Mouse (Mus musculus) stomach, embryonic 16.5 days (tissue): ENCODE measurements around the gene Ifi47. TPM values are rescaled to one million over a fixed set of nuclear protein-coding genes. Genes with fewer than 3 reads are reported as not detected.

Experiments
- ATAC-seq: fragments of 200-750 bp; cut with Nextera tagmentation; 2 replicates; pipeline ENCODE4 v1.8.0; 2017; ENCODE audit warnings: moderate number of reproducible peaks, moderate TSS enrichment; ENCODE audit not compliant: insufficient read depth, low FRiP score
- H3K27ac ChIP-seq: fragments of 300-500 bp; sonication (generic); 2 replicates; pipeline ENCODE4 v1.5.1; 2014; ENCODE audit warnings: low read length
- H3K27me3 ChIP-seq: fragments of 300-500 bp; sonication (generic); 2 replicates; pipeline ENCODE4 v1.6.1; 2014; ENCODE audit warnings: low read length, control low read depth, mixed read lengths; ENCODE audit not compliant: control insufficient read depth, insufficient read depth
- H3K36me3 ChIP-seq: fragments of 300-500 bp; sonication (generic); 2 replicates; pipeline ENCODE4 v1.6.1; 2014; ENCODE audit warnings: low read length; ENCODE audit not compliant: control insufficient read depth, insufficient read depth
- H3K4me1 ChIP-seq: fragments of 300-500 bp; sonication (generic); 2 replicates; pipeline ENCODE4 v1.6.1; 2014; ENCODE audit warnings: low read length, control low read depth, mixed read lengths; ENCODE audit not compliant: control insufficient read depth, insufficient read depth
- H3K4me2 ChIP-seq: fragments of 300-500 bp; sonication (generic); 2 replicates; pipeline ENCODE4 v1.6.1; 2014; ENCODE audit warnings: low read depth, low read length, mixed read lengths
- H3K4me3 ChIP-seq: fragments of 300-500 bp; sonication (generic); replicated peaks from 2 replicates; pipeline ENCODE4 v1.5.1; 2014; ENCODE audit warnings: mild to moderate bottlenecking, low read length
- H3K9ac ChIP-seq: fragments of 300-500 bp; sonication (generic); 2 replicates; pipeline ENCODE4 v1.6.1; 2014; ENCODE audit warnings: low read length
- H3K9me3 ChIP-seq: fragments of 300-500 bp; sonication (generic); replicated peaks from 2 replicates; pipeline ENCODE4 v1.6.1; 2016; ENCODE audit warnings: low read length, control low read depth; ENCODE audit not compliant: control insufficient read depth
- WGBS: fragments of 180-500 bp; shearing (Covaris S2); extraction: QIAGEN DNeasy Blood & Tissue Kit; methylation state at CpG from one replicate; pipeline ENCODE4 v1.1.7; 2014; 5-methylcytosine and 5-hydroxymethylcytosine counted together
- polyA plus RNA-seq: library from polyadenylated mRNA; unstranded; fragments of >200 nt; fragmentation: Nextera tagmentation; extraction: Ambion mirVana; gene quantifications from 2 replicates; pipeline ENCODE4 v1.2.1, GENCODE M21; 2015

Ifi47 gene
- polyA plus RNA-seq, 1 experiment from 2014 or later: 2.7 TPM

- H3K4me1 ChIP-seq: no peaks in the 10 kb centered on the region
- no peaks in the 10 kb centered on the region for H3K9me3 ChIP-seq
- no peak overlapping the region for H3K27ac ChIP-seq
- no peaks in the 10 kb centered on the region for H3K36me3 ChIP-seq
- no peak for ATAC-seq
- no peak overlapping the region for H3K9ac ChIP-seq
- H3K4me3 ChIP-seq: no peak overlapping the region
- H3K27me3 ChIP-seq: no peaks in the 10 kb centered on the region
- WGBS: 66% methylated on average over 3 of the region's 3 CpGs
- H3K4me2 ChIP-seq: no peak overlapping the region
Observed at GRCm38 (mm10) chr11:49078719-49079118, 2.3 kb downstream of the Ifi47 start.

- H3K36me3 ChIP-seq: no peaks in the 10 kb centered on the region
- no peak for ATAC-seq
- no peaks in the 10 kb centered on the region for H3K27me3 ChIP-seq
- H3K9me3 ChIP-seq: no peaks in the 10 kb centered on the region
- no peak overlapping the region for H3K27ac ChIP-seq
- H3K4me1 ChIP-seq: no peaks in the 10 kb centered on the region
- H3K4me2 ChIP-seq: no peak overlapping the region
- 73% methylated on average over 1 of the region's 1 CpGs for WGBS
- H3K4me3 ChIP-seq: no peak overlapping the region
- no peak overlapping the region for H3K9ac ChIP-seq
Observed at GRCm38 (mm10) chr11:49080636-49081035, 4.2 kb downstream of the Ifi47 start.

- Histone ChIP-seq H3K9me3 (no peaks in the 10 kb centered on the region), H3K27me3 (no peaks in the 10 kb centered on the region), H3K36me3 (no peaks in the 10 kb centered on the region), H3K27ac (no peak overlapping the region), H3K9ac (no peak overlapping the region), H3K4me3 (no peak overlapping the region), H3K4me1 (no peaks in the 10 kb centered on the region), H3K4me2 (no peak overlapping the region)
- ATAC-seq: no peak
- 71% methylated on average over 4 of the region's 4 CpGs for WGBS
Observed at GRCm38 (mm10) chr11:49081356-49081755, 5.0 kb downstream of the Ifi47 start.

- H3K27ac ChIP-seq: no peak overlapping the region
- no peaks in the 10 kb centered on the region for H3K36me3 ChIP-seq
- WGBS: 72% methylated on average over 3 of the region's 3 CpGs
- H3K9ac ChIP-seq: no peak overlapping the region
- H3K4me2 ChIP-seq: no peak overlapping the region
- H3K27me3 ChIP-seq: no peaks in the 10 kb centered on the region
- no peaks in the 10 kb centered on the region for H3K4me1 ChIP-seq
- no peak overlapping the region for H3K4me3 ChIP-seq
- ATAC-seq: no peak
- H3K9me3 ChIP-seq: no peaks in the 10 kb centered on the region
Observed at GRCm38 (mm10) chr11:49081886-49082285, 5.5 kb downstream of the Ifi47 start.

DNA sequence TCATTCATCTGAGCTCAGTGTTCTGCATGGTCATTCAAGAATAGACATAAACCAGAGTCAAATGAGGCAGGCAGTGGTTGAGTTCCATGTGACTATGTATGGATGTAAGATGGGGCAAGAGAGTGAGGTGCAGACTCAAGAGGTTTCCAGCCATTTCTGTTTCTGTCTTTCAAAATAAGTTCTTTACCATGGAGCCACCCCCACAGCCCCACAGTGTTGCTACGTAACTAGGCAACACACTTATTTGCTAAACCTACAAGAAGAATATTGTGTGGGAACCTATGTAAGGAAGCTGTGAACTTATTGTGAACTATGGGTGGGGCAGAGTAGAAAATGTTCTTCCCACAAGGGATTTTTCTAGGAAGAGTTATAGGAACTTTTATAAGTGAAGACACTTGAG lies 6.8 kb downstream of the Ifi47 start:
- H3K4me2 ChIP-seq: no peak overlapping the region
- peaks cover 2% of the 10 kb centered on the region; the same call in 1 of the 2 replicates for H3K4me1 ChIP-seq
- H3K9ac ChIP-seq: no peak overlapping the region
- 65% methylated on average over 1 of the region's 1 CpGs for WGBS
- no peaks in the 10 kb centered on the region for H3K36me3 ChIP-seq
- no peak overlapping the region for H3K4me3 ChIP-seq
- no peaks in the 10 kb centered on the region for H3K27me3 ChIP-seq
- ATAC-seq: no peak
- H3K9me3 ChIP-seq: no peaks in the 10 kb centered on the region
- H3K27ac ChIP-seq: no peak overlapping the region

DNA sequence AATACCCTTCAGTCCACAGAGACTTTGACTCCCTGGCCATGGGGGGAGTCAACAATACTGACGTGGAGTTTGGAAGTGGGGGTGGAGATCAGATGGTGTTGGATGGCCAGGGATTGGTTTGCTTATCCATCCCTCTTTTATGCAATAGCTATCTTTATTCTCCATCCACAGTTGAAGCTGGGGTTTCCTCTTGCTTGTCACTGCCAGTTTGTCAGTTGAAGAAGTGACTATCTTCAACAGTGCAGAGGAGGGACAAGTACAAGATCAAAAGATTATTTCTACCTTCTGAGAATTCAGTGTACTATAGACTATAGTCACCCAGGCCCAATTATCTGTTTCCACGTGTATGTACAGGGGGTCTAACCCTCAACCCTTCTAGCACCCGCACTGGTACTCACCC lies 7.4 kb downstream of the Ifi47 start:
- H3K9ac ChIP-seq: no peak overlapping the region
- H3K4me2 ChIP-seq: no peak overlapping the region
- no peak for ATAC-seq
- no peak overlapping the region for H3K4me3 ChIP-seq
- H3K27me3 ChIP-seq: no peaks in the 10 kb centered on the region
- no peaks in the 10 kb centered on the region for H3K36me3 ChIP-seq
- 78% methylated on average over 3 of the region's 3 CpGs for WGBS
- no peak overlapping the region for H3K27ac ChIP-seq
- H3K4me1 ChIP-seq: peaks cover 4% of the 10 kb centered on the region; the same call in 1 of the 2 replicates
- no peaks in the 10 kb centered on the region for H3K9me3 ChIP-seq

DNA sequence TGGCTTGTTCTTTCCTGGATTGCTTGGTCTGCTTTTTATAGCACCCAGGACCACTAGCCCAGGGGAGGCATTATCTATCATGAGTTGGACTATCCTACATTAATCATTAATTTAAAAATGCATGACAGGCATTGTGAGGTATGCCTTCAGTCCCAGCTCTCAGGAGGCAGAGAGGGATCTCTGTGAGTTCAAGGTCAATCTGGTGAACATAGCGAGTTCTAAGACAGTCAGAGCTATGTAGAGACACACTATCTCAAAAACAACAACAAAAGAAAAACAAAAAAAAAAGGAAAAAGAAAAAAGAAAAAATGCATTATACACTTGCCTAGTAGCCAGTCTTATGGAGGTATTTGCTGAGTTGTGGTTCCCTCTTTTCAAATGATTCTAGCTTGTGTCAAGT lies 8.0 kb downstream of the Ifi47 start:
- Histone ChIP-seq H3K27me3 (no peaks in the 10 kb centered on the region), H3K27ac (no peak overlapping the region), H3K9me3 (no peaks in the 10 kb centered on the region), H3K36me3 (no peaks in the 10 kb centered on the region), H3K4me3 (no peak overlapping the region), H3K4me2 (no peak overlapping the region), H3K9ac (no peak overlapping the region), H3K4me1 (peaks cover 8% of the 10 kb centered on the region)
- ATAC-seq: no peak
- 89% methylated on average over 1 of the region's 1 CpGs for WGBS

DNA sequence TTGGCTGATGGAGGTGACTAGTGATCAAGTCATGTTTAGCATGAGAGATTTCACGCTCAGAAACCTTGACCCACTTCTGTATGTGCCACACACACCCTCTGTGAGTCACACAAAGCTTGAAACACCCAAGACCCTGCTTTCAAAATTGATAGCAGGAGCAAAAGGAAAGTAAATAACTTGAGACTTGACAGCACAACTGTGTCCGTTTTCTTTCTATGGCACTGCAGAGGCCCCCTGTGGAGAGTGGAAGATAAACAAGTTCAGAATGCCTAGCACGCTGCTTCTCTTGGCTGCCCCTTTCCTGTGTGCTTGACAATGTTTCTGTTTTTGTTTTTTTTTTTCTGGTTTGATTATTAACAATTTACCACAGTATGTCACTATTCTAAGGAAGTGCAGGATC lies 8.5 kb downstream of the Ifi47 start:
- Histone ChIP-seq H3K4me3 (no peak overlapping the region), H3K27me3 (no peaks in the 10 kb centered on the region), H3K4me2 (no peak overlapping the region), H3K4me1 (peaks cover 8% of the 10 kb centered on the region), H3K36me3 (no peaks in the 10 kb centered on the region), H3K9ac (no peak overlapping the region), H3K9me3 (no peaks in the 10 kb centered on the region), H3K27ac (no peak overlapping the region)
- 30% methylated on average over 3 of the region's 3 CpGs for WGBS
- no peak for ATAC-seq

DNA sequence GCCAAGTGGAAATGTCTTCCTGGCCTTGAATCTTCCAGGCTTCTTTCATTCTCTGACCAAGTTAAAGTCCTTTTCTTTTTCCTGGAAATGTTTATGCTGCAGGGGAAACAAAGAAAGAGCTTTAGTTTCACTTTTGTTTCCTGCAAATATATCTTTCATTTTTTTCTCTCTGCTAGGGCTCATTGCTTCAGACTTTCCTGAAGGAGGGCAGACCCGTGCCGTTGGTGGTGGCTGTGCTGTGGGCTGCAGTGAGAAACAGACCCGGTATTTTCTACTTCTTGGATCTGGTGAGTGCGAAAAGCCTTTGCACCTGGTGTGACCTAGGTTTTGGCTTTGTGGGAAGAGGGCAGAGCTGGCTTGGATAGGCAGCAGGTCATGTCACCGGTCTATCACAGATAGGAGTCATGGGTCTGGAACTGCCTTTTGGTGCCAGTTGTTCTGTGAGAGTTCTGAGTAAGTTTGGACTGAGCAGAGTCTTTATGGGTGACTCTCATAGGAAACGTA lies 10.5 kb downstream of the Ifi47 start:
- no peak for ATAC-seq
- H3K4me2 ChIP-seq: peak overlapping the region; percentile 5; the same call in 1 of the 2 replicates
- H3K9me3 ChIP-seq: no peaks in the 10 kb centered on the region
- no peaks in the 10 kb centered on the region for H3K27me3 ChIP-seq
- 0 out of 2 replicates have a peak overlapping the region, but pooled peaks have one; percentile 9 for H3K9ac ChIP-seq
- H3K4me1 ChIP-seq: peaks cover 8% of the 10 kb centered on the region
- H3K27ac ChIP-seq: no peak overlapping the region
- H3K4me3 ChIP-seq: no peak overlapping the region
- H3K36me3 ChIP-seq: no peaks in the 10 kb centered on the region
- 67% methylated on average over 6 of the region's 6 CpGs for WGBS
